Mouse (Mus musculus) layer of hippocampus, postnatal 14 days (tissue): ENCODE results near the gene Mylk. TPM values are rescaled to one million over a fixed set of nuclear protein-coding genes. Genes with fewer than 3 reads are reported as not detected.

Experiments
- DNase-seq, 2 experiments: peaks; one replicate each; pipeline ENCODE4 v3.0.0; 2021 to 2022; ENCODE audit warnings: low spot score in 2 of 2, mixed read lengths in 1 of 2
- total RNA-seq, 2 experiments: library from RNA; stranded (reverse); gene quantifications; 2 replicates each; pipeline ENCODE4 v1.2.3; 2021

The Mylk gene
- total RNA-seq, 2 experiments from 2014 or later: 11.9 to 14.2 TPM

- DNase-seq: no peak
Measured at GRCm38 (mm10) chr16:34937611-34938010, 192.6 kb downstream of the Mylk start.

GRCm38 (mm10) chr16:34938248-34938647 is 193.2 kb downstream of the Mylk start:
- no peak for DNase-seq

DNA sequence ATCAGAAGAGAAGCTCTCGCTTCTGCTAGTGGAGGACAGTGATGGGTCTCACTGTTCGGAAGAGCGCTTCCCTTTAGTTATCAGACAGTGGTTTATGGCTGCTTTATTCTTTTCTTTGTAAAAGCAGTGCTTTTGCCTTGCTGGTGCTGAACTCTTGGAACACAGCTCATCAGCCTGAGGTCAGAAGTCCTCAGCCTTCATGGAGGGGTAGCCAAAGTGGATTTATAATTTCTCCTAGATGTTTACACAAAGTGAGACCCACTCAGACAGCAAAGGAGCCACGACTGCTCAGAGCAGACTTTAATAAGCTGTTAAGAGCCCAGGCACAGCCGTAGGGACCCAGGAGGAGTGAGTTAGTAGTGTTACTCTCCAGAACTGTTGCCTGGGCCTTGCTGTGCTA is 194.9 kb downstream of the Mylk start:
- DNase-seq: no peak

DNA sequence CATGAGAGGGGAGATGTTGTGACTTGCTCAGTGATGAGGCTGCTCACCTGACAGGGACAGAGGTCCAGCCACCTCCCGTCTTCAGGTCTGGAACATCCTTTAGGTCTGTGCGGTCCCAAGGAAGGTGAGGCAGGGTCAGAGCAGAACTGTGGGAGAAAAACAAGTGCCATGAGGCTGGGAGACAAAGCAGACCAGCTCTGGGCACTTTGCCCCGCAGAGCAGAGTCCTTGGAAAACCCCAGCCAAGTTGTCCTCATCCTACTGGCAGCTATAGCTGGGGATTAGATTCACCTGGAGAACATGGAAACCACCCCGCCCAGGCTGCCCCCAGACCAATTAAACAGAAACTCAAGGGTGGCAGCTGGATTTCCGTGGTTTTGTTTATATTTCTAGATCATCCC is 195.4 kb downstream of the Mylk start:
- DNase-seq: no peak

DNA sequence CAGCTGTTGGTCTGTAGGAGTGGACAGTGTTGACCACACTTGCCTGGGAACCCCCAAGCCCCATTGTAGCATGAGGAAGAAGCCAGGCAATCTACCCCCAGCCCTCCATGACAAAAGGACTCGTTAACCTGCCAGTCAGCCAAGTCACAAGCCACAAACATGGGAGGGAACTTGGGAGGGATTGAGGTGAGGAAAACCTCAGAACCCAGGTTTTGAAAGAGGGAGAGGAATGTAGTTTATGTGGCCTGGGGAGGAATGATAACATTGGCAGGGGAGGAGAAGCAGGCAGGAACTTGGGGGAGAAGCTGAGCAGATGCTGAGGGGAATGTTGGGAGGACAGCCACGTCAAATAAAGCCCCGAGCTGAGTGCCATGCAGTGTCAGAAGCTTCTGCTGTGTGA is 196.9 kb downstream of the Mylk start:
- DNase-seq: no peak

GRCm38 (mm10) chr16:34946301-34946700 is 201.3 kb downstream of the Mylk start:
- no peak for DNase-seq

GRCm38 (mm10) chr16:34950935-34951334 is 205.9 kb downstream of the Mylk start:
- no peak for DNase-seq

DNA sequence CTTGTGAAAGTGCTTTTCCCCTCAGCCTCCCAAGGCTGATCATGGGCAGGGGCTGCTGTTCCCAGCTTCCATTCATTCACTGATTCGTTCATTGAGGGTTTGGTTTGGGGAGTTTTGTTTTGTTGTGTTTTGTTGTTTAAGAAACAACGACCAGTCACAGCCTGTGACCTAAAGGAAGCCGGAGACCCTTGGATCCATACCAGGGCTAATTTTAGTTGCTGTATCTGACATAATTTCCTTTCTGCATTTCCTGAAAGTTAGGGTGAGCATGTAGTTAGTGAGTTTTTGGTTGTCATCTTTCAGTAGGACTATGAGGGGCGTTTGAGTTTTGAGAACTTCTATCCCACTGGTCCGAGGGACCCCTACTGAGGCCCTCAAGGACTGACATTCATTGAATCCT is 207.2 kb downstream of the Mylk start:
- no peak for DNase-seq

DNA sequence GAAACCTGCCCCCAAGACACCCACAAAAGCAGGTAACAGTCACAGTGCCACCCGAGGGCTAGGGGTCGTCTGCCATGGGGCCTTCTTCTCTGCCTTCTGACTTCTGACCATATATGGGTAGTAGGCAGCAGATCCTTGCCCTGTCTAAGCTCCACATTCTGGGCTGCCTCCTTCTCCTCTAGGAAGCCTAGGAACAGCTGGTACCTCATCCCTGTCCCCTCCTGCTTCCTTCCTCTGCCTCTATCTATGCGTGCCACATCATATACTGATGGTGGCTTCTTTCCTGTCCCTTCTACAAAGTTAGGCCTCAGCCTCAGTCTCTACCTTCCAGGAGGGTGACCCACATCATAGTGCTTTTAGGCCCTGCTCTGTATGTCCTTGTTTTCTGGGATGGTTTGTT is 207.8 kb downstream of the Mylk start:
- DNase-seq: no peak

GRCm38 (mm10) chr16:34953501-34953900 is 208.5 kb downstream of the Mylk start:
- no peak for DNase-seq

- DNase-seq: no peak
Measured at GRCm38 (mm10) chr16:34957487-34958230, 212.6 kb downstream of the Mylk start.

DNA sequence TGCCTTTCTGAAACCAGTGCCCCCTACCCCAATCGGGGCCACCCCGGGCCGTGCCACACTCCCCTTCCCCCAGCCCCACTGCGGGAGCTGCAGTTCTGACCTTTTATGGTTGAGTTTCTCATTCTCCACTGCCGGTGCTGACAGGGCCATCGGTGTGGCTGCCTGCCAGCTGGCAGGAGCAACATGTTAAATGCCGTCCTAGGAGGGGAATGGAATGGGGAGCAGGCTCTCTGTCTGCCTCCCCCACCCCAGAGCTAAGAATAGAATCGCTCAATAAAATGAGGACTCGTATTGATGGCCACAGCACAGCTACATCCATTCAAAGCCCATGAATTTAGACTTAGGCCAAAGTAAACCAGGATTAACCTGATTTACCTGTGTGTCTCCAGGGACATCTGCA is 213.7 kb downstream of the Mylk start:
- DNase-seq: no peak

DNA sequence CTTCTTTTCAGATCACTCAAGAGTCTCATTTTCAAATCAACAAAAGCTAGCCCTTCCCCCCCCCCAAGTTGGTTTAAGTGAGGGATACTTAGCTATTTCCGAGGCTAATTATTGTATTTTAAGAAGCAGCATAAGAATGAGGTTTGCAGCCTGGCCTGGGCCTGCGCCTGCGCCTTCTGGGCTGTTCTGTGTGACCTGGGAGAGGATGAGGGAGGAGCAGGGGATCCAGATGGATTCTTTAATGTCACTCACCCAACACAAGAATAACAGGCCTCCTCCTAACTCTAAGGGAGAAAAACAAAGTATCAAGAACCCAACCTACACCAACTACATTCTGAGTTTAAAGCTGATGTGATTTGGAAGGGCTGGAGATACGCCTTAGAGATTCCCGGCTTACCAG is 214.3 kb downstream of the Mylk start:
- no peak for DNase-seq

GRCm38 (mm10) chr16:34960243-34960642 is 215.2 kb downstream of the Mylk start:
- no peak for DNase-seq

DNA sequence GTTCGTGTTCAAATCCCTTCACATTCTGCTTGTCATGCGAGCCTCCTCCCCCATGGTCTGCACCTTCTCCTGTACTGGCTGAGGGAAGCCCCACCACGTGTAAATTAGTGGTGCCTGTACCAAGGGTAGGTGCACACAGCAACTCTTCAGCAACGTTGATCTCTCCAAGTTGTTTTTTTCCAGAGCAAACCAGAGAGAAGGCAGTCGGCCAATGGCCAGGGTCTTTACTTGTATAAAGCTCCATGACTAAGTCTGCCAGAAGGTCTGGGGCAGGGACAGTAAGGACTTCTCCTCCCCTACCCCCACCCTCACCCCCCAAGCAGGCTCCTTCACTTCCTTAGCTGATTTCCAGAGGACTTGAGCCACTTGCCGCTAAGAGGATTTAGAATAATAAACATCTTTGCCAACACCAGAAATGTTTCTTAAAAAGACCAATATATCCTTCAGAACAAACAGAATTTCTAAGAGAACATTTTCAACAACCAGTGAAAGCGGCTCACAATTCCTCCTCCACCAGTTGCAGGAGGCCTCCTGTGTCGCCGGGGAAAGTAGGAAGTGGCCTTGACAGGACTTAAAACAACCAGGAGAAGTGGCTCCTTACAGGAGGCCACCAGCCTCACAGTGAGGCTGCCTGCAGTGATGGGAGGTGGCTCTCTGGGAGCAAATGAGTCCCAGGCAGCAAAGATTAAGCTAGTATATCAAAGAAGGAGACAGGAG is 216.0 kb downstream of the Mylk start:
- DNase-seq: no peak

DNA sequence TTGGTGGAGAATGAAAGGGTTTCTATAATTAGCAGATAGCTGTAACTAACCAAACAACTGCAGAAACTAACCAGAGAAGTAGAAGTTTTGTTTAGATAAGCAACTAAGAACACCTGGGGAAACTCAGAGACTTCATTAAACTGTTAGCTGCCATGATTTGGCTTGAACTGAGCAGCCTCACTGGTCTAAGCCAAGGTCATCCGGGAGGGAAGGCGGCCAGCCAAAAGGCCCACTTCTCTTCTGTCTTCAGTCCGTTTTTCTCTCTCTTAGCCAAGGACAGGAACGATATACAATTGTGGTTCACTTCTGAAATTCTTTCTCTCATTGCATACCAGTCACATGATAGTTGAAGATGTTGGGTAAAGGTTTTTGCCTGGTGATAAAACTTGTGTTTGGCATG is 217.3 kb downstream of the Mylk start:
- no peak for DNase-seq

- DNase-seq: no peak
Measured at GRCm38 (mm10) chr16:34963008-34963407, 218.0 kb downstream of the Mylk start.

DNA sequence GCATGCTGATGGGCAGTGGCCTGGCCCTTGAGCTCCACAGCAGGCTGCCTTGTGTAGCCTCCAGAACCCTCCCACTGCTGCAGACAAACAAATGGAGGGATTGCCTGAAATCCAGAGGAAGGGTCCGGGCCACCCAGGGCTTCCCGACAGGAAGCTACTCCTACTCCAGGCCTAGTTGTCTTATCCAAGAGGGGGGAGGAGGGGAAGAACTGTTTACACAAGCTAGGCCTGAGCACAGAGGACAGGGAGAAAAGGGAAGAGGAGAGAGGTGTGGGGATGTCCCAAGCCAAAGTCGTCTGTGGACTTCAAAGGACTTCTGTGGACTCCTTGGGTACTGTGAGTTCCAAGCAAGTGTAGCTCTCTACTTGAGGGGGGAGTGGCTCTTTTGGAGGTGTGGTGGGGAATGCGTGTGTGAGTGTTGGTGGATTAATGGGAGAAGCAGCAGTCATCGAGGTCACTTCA is 221.6 kb downstream of the Mylk start:
- no peak for DNase-seq

DNA sequence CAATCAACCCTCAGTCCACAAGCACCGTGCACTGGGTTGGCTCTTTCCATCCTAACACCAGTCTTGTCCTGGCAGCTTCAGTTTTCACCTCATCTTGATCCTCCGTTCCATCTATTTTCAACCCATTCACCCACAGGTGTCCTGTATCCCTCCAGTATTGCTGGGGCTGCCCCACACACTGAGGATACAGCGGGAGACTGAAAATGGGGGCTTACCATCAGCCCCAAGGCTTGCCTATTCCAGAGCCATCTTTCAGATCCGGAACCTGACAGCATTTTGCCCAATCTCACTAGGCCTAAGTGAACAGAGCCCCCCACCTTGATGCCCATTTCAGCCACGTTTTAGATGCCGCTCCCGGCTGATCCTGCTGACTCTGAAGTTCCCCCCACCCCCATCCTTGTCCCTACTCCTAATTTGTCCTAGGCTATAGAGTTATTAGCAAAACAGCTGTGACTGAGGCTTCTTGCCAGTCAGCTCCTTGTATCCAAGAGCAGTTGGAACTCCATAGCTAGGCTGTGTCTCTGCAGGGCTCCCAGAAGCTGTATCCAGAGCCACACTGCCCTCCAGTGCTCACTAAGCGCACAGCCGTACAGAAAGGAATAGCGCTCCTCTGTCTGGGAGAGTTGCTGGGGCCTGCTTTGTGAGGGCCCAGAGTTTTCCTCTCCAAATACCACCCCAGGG is 222.2 kb downstream of the Mylk start:
- peak; percentile 76 to 88 for DNase-seq

- no peak for DNase-seq
Measured at GRCm38 (mm10) chr16:34968181-34968580, 223.2 kb downstream of the Mylk start.

- DNase-seq: no peak
Measured at GRCm38 (mm10) chr16:34972471-34972870, 227.5 kb downstream of the Mylk start.

- no peak for DNase-seq
Measured at GRCm38 (mm10) chr16:34975544-34975943, 230.5 kb downstream of the Mylk start.
